Mouse (Mus musculus): Measurements from ENCODE around the gene Coro2a. TPM values are rescaled to one million over a fixed set of nuclear protein-coding genes. Genes with fewer than 3 reads are reported as not detected.

The Coro2a gene
- total RNA-seq (2014; rRNA removed) = 24.5 and 26.7 TPM in 2 replicates
- polyA plus RNA-seq (2015; fragmentation: Nextera tagmentation; extraction: Ambion mirVana) = 5.9 and 6.2 TPM in 2 replicates

- peak; percentile 79 for ATAC-seq
- Histone ChIP-seq H3K4me1 (ENCODE audit: insufficient read depth, low read length) (no peaks in the 10 kb centered on the region), H3K4me3 (ENCODE audit: low read length) (peak within 1 kb of the TSS; percentile 63), H3K9me3 (ENCODE audit: low read length) (no peaks in the 10 kb centered on the region), H3K9ac (replicated peaks; ENCODE audit: low read length) (peak within 1 kb of the TSS; percentile 73), H3K27me3 (ENCODE audit: insufficient read depth, low read length) (no peaks in the 10 kb centered on the region), H3K36me3 (ENCODE audit: insufficient read depth, low read length) (no peaks in the 10 kb centered on the region), H3K27ac (peak within 1 kb of the TSS; percentile 33), H3K4me2 (ENCODE audit: low read depth, low read length) (peak within 1 kb of the TSS; percentile 86)
- under 1% methylated on average over 59 of the region's 66 CpGs for WGBS
- peak; percentile 97 for TF ChIP-seq CTCF (IDR thresholded peaks at IDR 0.05; ENCODE audit: low read depth)
- peak; percentile 91 for DNase-seq (ENCODE audit: low spot score)
These were observed at the start of gene Coro2a for GRCm38 (mm10) chr4:46601844-46602423. Gene Coro2a (minus strand): TSS chr4:46602202.

- Histone ChIP-seq H3K4me1 (ENCODE audit: insufficient read depth, low read length) (peaks cover 3% of the 10 kb centered on the region; the same call in 1 of the 2 replicates), H3K9ac (replicated peaks; ENCODE audit: low read length) (peak within 1 kb of the TSS; percentile 40), H3K27ac (peak within 1 kb of the TSS; percentile 62; the same call in 1 of the 2 replicates), H3K27me3 (ENCODE audit: insufficient read depth, low read length) (peaks cover 10% of the 10 kb centered on the region; the same call in 1 of the 2 replicates), H3K9me3 (ENCODE audit: low read length) (no peaks in the 10 kb centered on the region), H3K4me2 (ENCODE audit: low read depth, low read length) (peak within 1 kb of the TSS; percentile 87), H3K36me3 (ENCODE audit: insufficient read depth, low read length) (no peaks in the 10 kb centered on the region), H3K4me3 (ENCODE audit: low read length) (peak within 1 kb of the TSS; percentile 69)
- TF ChIP-seq CTCF (IDR thresholded peaks at IDR 0.05; ENCODE audit: low read depth) = peak; percentile 61
- ATAC-seq = peak; percentile 96
- WGBS = 1% methylated on average over 69 of the region's 69 CpGs
- peak; percentile 94 for DNase-seq (ENCODE audit: low spot score)
These were observed 48.2 kb upstream of the Coro2a start, which contains the start of gene Tbc1d2 for GRCm38 (mm10) chr4:46650086-46650753. Gene Tbc1d2 (minus strand): TSS chr4:46650209.

DNA sequence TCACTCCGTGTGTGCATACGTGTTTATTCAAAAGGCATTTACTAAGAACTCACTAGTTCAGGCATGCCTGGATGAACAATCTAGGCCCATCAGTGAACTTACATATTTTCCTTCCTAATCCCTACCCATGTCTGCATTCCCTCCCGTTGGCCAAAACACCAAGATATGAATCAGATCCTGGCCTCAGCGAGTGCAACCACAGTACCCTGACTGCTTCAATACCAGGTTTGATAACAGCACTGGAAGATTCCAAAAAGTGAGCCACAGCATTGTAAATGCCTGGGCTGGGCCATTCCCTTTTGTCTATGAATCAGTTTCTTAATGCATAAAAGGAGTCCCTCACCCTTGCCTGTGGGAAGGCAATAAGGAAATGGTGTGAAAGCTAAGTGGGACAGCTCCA is 47.2 kb upstream of the Coro2a start:
- ATAC-seq (no peak), DNase-seq (ENCODE audit: low spot score) (no peak)
- peak overlapping the region; percentile 87 for H3K4me2 ChIP-seq (ENCODE audit: low read depth, low read length)
- no peaks in the 10 kb centered on the region for H3K36me3 ChIP-seq (ENCODE audit: insufficient read depth, low read length)
- no peak overlapping the region for H3K27ac ChIP-seq
- no peak for TF ChIP-seq CTCF (IDR thresholded peaks at IDR 0.05; ENCODE audit: low read depth)
- H3K4me3 ChIP-seq (ENCODE audit: low read length) = peak overlapping the region; percentile 69
- peaks cover 3% of the 10 kb centered on the region; the same call in 1 of the 2 replicates for H3K4me1 ChIP-seq (ENCODE audit: insufficient read depth, low read length)
- 61% methylated on average over 4 of the region's 4 CpGs for WGBS
- H3K9me3 ChIP-seq (ENCODE audit: low read length) = no peaks in the 10 kb centered on the region
- no peak overlapping the region for H3K9ac ChIP-seq (replicated peaks; ENCODE audit: low read length)
- peaks cover 10% of the 10 kb centered on the region; the same call in 1 of the 2 replicates for H3K27me3 ChIP-seq (ENCODE audit: insufficient read depth, low read length)

DNA sequence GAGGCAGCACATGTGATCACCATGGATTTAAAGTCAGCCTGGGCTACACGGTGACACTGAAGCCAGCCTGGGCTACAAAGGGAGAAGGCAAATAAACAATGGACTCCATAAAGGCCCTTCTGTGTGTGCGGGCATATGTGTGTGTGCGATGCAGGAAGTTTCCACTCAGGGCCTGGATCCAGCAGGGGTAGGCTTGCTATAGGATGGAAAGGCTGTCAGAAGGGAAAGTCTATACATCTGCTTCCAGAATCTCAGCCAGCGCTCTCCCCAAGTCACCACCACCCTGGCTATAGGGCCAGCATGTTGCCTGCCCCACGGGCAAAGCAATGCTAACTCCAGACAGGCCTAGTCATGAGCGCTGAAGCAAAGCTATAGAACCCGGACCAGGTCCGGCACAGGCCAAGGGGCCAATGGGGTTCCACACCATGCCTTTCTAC is 41.7 kb upstream of the Coro2a start:
- no peak overlapping the region for H3K9ac ChIP-seq (replicated peaks; ENCODE audit: low read length)
- ATAC-seq (no peak), DNase-seq (ENCODE audit: low spot score) (no peak)
- no peaks in the 10 kb centered on the region for H3K36me3 ChIP-seq (ENCODE audit: insufficient read depth, low read length)
- no peaks in the 10 kb centered on the region for H3K9me3 ChIP-seq (ENCODE audit: low read length)
- TF ChIP-seq CTCF (IDR thresholded peaks at IDR 0.05; ENCODE audit: low read depth) = no peak
- WGBS = 82% methylated on average over 8 of the region's 8 CpGs
- H3K27ac ChIP-seq = no peak overlapping the region
- H3K4me3 ChIP-seq (ENCODE audit: low read length) = no peak overlapping the region
- no peaks in the 10 kb centered on the region for H3K4me1 ChIP-seq (ENCODE audit: insufficient read depth, low read length)
- no peaks in the 10 kb centered on the region; the same call in 1 of the 2 replicates for H3K27me3 ChIP-seq (ENCODE audit: insufficient read depth, low read length)
- H3K4me2 ChIP-seq (ENCODE audit: low read depth, low read length) = no peak overlapping the region

DNA sequence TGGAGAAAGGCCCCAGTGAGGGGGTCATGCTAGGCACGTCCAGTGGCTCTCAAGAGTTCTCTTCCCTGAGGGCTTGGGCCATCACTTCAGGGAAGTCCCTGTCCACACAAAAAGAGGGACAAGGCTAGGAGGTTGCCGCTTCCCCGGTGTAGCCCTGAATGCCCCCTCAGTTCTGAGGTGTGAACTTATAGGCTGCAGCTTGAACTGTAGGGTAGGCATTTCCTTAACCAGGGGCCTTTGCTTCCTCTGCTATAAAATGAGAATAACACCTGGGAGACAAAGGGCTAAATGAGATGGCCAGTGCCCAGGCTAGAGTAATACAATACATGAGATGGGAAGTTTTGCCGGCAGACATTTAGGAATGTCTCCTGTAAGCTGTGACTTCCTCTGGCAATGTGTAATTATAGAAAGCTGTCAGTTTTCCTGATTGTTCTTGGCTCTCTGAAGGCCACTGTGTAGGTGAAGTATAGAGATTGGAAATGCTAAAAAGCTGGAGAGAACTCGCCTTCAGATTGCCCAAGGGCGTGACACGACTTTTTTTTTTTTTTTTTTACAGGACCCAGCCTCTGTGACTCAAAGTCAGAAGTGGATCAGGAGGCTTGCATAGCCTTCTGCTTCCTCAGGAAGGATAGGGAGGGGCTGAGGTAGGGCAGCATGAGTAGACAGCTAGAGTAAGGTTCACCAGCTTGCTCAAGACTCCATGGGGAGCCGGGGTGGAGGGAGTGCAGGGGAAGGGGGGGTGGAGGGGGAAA is 41.1 kb upstream of the Coro2a start:
- Histone ChIP-seq H3K9ac (replicated peaks; ENCODE audit: low read length) (no peak overlapping the region), H3K36me3 (ENCODE audit: insufficient read depth, low read length) (no peaks in the 10 kb centered on the region), H3K9me3 (ENCODE audit: low read length) (no peaks in the 10 kb centered on the region), H3K4me3 (ENCODE audit: low read length) (no peak overlapping the region), H3K27me3 (ENCODE audit: insufficient read depth, low read length) (no peaks in the 10 kb centered on the region; the same call in 1 of the 2 replicates), H3K4me1 (ENCODE audit: insufficient read depth, low read length) (no peaks in the 10 kb centered on the region), H3K27ac (no peak overlapping the region), H3K4me2 (ENCODE audit: low read depth, low read length) (no peak overlapping the region)
- ATAC-seq (no peak), DNase-seq (ENCODE audit: low spot score) (no peak)
- WGBS = 74% methylated on average over 8 of the region's 8 CpGs
- no peak for TF ChIP-seq CTCF (IDR thresholded peaks at IDR 0.05; ENCODE audit: low read depth)

DNA sequence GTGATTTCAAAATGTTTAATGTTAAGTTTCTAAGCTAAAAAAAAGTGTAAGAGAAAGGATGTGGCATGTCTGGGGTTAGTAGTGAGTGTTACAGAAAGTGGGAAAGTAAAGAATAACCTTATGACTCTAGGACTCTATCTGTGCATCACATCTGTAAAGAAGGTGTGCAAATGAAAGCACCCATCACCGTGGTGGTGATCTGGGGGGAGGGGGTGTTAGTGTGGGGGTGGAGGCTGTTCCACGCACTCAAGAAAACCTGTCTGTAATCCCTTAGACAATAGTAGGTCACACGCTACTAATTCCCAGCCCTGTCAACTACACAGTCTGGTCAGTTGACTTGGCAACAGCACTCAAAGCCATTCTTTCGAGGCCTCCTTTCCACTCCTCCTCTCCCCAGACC is 39.3 kb upstream of the Coro2a start:
- Histone ChIP-seq H3K36me3 (ENCODE audit: insufficient read depth, low read length) (no peaks in the 10 kb centered on the region), H3K27me3 (ENCODE audit: insufficient read depth, low read length) (no peaks in the 10 kb centered on the region), H3K4me1 (ENCODE audit: insufficient read depth, low read length) (no peaks in the 10 kb centered on the region), H3K4me2 (ENCODE audit: low read depth, low read length) (no peak overlapping the region), H3K9ac (replicated peaks; ENCODE audit: low read length) (no peak overlapping the region), H3K4me3 (ENCODE audit: low read length) (no peak overlapping the region), H3K27ac (no peak overlapping the region), H3K9me3 (ENCODE audit: low read length) (no peaks in the 10 kb centered on the region)
- 42% methylated on average over 4 of the region's 4 CpGs for WGBS
- ATAC-seq (no peak), DNase-seq (ENCODE audit: low spot score) (no peak)
- no peak for TF ChIP-seq CTCF (IDR thresholded peaks at IDR 0.05; ENCODE audit: low read depth)
